Mouse (Mus musculus): ENCODE results near the gene Slc39a9. TPM values are rescaled to one million over a fixed set of nuclear protein-coding genes. Genes with fewer than 3 reads are reported as not detected.

The Slc39a9 gene
- polyA plus RNA-seq, 1 experiment from 2014 or later: 31.1 TPM

GRCm38 (mm10) chr12:80695004-80695403 lies 51.3 kb downstream of the Slc39a9 start:
- Histone ChIP-seq H3K4me1 (ENCODE audit: control insufficient read depth, insufficient read depth, low read length) (peaks cover 13% of the 10 kb centered on the region; the same call in 1 of the 2 replicates), H3K9me3 (ENCODE audit: control insufficient read depth, low read length) (no peaks in the 10 kb centered on the region), H3K4me3 (ENCODE audit: low read length) (no peak overlapping the region), H3K4me2 (replicated peaks; ENCODE audit: low read depth, low read length) (no peak overlapping the region), H3K9ac (ENCODE audit: low read depth, low read length) (no peak overlapping the region), H3K27ac (ENCODE audit: low read depth, low read length) (no peak overlapping the region), H3K27me3 (ENCODE audit: control insufficient read depth, insufficient read depth, low read length) (peaks cover 18% of the 10 kb centered on the region), H3K36me3 (ENCODE audit: control insufficient read depth, insufficient read depth, low read length) (no peaks in the 10 kb centered on the region)
- ATAC-seq (ENCODE audit: low FRiP score, low TSS enrichment): no peak
- WGBS: 39% methylated on average over 3 of the region's 3 CpGs

DNA sequence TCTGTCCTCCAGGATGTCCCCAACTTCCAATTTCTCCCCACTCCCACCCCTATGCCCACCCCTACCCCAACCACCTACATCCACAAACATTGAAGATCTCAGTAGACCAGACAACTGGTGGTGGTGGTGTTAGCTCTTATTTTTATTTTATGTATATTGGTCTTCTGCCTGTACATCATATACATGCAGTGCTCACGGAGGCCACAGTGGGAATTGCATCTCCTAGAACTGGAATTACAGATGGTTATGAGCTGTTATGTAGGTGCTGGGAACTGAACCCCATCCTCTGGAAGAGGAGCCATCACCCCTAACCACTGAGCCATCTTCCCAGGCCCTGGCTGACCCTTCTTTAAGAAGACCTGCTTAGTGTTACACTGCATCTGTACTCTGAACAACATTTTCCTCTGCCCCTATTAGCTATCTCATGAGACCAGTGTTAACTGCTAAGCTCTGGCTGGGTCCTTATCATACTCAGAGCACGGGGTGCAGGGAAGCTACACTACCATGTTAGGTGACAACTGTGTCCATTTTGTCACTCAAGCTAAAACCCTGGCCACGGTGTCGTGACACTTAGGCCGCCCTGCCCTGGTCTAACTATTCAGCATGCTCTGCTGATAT lies 55.0 kb downstream of the Slc39a9 start:
- H3K9me3 ChIP-seq (ENCODE audit: control insufficient read depth, low read length): no peaks in the 10 kb centered on the region
- no peaks in the 10 kb centered on the region for H3K36me3 ChIP-seq (ENCODE audit: control insufficient read depth, insufficient read depth, low read length)
- H3K4me3 ChIP-seq (ENCODE audit: low read length): no peak overlapping the region
- no peaks in the 10 kb centered on the region for H3K4me1 ChIP-seq (ENCODE audit: control insufficient read depth, insufficient read depth, low read length)
- H3K27ac ChIP-seq (ENCODE audit: low read depth, low read length): no peak overlapping the region
- no peak overlapping the region for H3K4me2 ChIP-seq (replicated peaks; ENCODE audit: low read depth, low read length)
- no peak overlapping the region for H3K9ac ChIP-seq (ENCODE audit: low read depth, low read length)
- 0 out of 2 replicates have a peak, but pooled peaks cover 2% of the 10 kb centered on the region for H3K27me3 ChIP-seq (ENCODE audit: control insufficient read depth, insufficient read depth, low read length)
- WGBS: 77% methylated on average over 5 of the region's 5 CpGs
- no peak for ATAC-seq (ENCODE audit: low FRiP score, low TSS enrichment)

- WGBS: 57% methylated on average over 2 of the region's 2 CpGs
- no peak overlapping the region for H3K4me3 ChIP-seq (ENCODE audit: low read length)
- H3K36me3 ChIP-seq (ENCODE audit: control insufficient read depth, insufficient read depth, low read length): no peaks in the 10 kb centered on the region
- no peak for ATAC-seq (ENCODE audit: low FRiP score, low TSS enrichment)
- H3K9me3 ChIP-seq (ENCODE audit: control insufficient read depth, low read length): no peaks in the 10 kb centered on the region
- no peak overlapping the region for H3K4me2 ChIP-seq (replicated peaks; ENCODE audit: low read depth, low read length)
- no peaks in the 10 kb centered on the region for H3K27me3 ChIP-seq (ENCODE audit: control insufficient read depth, insufficient read depth, low read length)
- no peak overlapping the region for H3K9ac ChIP-seq (ENCODE audit: low read depth, low read length)
- no peak overlapping the region for H3K27ac ChIP-seq (ENCODE audit: low read depth, low read length)
- H3K4me1 ChIP-seq (ENCODE audit: control insufficient read depth, insufficient read depth, low read length): no peaks in the 10 kb centered on the region
These were observed 55.5 kb downstream of the Slc39a9 start for GRCm38 (mm10) chr12:80699144-80699531.

DNA sequence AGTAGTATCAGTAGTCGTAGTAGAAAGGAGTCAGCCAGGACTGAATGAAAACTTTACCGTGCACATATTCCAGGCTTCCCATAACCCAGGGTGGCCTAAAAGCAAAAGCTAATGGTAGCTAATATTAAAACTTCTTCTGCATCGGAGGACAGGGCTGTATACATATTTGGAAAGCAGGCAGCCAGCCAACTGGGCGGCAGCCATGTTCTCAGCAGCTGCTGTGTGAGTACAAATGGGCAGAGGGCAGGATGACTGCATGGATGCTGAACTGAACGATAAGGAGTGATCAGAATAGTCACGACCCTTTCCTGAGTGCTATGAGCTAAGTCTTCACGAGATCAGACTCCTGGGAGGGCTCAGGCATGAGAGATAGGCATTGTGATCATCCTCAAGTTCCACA lies 57.6 kb downstream of the Slc39a9 start:
- Histone ChIP-seq H3K27me3 (ENCODE audit: control insufficient read depth, insufficient read depth, low read length) (no peaks in the 10 kb centered on the region), H3K4me2 (replicated peaks; ENCODE audit: low read depth, low read length) (no peak overlapping the region), H3K4me1 (ENCODE audit: control insufficient read depth, insufficient read depth, low read length) (peaks cover 4% of the 10 kb centered on the region; the same call in 1 of the 2 replicates), H3K4me3 (ENCODE audit: low read length) (no peak overlapping the region), H3K36me3 (ENCODE audit: control insufficient read depth, insufficient read depth, low read length) (no peaks in the 10 kb centered on the region), H3K9me3 (ENCODE audit: control insufficient read depth, low read length) (no peaks in the 10 kb centered on the region), H3K9ac (ENCODE audit: low read depth, low read length) (no peak overlapping the region), H3K27ac (ENCODE audit: low read depth, low read length) (no peak overlapping the region)
- no peak for ATAC-seq (ENCODE audit: low FRiP score, low TSS enrichment)
- 78% methylated on average over 7 of the region's 7 CpGs for WGBS

DNA sequence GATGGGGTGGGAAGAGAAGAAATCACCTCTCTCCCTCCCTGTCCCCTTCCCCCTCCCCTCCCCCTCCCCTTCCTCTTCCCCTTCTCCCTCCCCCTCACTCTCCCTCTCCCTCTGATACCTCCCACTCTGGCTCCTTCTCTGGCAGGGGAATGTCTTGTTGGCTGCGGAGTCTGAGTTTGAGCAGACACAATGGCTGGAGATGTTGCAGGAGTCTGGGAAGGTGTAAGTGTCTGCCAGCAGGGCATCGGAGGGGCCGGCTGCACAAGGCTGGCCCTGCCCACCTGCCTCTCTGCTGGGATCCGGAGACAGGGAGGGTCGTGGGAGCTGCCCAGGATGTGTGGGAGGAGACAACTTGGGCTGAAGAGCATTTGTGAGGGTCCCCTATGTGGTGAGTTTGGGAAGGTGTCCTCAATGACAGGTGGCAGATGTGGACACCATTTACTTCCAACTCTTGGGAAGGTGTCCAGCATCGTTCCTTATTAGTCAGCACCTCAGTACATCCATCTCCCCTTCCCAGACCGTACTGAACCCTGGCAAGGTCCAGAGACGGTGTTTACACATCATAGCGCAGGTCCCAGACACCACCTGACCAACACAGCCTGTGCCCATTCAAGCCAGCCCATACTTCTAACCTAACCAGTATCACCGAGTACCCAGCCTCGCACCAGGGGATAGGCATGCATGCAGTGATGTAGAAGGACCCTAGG lies 62.7 kb downstream of the Slc39a9 start:
- Histone ChIP-seq H3K9me3 (ENCODE audit: control insufficient read depth, low read length) (no peaks in the 10 kb centered on the region), H3K27ac (ENCODE audit: low read depth, low read length) (no peak overlapping the region), H3K4me2 (replicated peaks; ENCODE audit: low read depth, low read length) (no peak overlapping the region), H3K4me1 (ENCODE audit: control insufficient read depth, insufficient read depth, low read length) (peaks cover 9% of the 10 kb centered on the region; the same call in 1 of the 2 replicates), H3K4me3 (ENCODE audit: low read length) (no peak overlapping the region), H3K36me3 (ENCODE audit: control insufficient read depth, insufficient read depth, low read length) (no peaks in the 10 kb centered on the region), H3K27me3 (ENCODE audit: control insufficient read depth, insufficient read depth, low read length) (no peaks in the 10 kb centered on the region), H3K9ac (ENCODE audit: low read depth, low read length) (no peak overlapping the region)
- 55% methylated on average over 11 of the region's 11 CpGs for WGBS
- ATAC-seq (ENCODE audit: low FRiP score, low TSS enrichment): 0 out of 2 replicates have a peak, but pooled peaks have one; percentile 14

DNA sequence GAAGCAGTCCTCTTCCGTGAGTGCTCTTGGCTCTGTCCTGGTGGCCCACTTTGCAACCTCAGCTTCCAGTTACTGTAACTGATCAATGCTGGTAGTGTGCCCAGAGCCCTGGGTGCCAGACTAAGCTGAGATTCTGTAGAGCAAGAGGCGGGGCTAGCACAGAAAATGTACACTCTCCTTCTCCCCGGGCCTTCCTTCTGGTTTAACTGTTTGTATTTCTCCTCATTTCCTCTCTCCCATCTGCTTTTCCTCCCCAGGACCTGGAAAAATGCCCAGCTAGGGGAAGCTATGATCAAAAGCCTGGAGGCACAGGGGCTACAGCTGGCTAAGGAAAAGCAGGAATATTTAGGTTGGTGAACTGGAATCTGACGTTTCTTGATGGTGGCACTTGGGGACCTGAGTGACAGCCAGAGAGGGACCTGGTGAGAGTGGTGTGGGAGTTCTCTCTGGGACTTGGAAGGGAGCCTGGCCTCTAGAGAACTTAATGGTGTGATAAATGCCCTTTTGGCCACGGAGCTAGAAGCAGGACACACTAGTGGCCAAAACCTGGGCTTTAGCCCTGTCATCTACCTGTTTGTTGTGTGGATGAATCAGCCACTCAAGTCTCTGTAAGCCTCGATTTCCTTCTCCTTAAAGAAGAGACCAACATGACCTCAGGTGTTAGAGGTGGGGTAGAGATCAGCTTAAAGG lies 63.4 kb downstream of the Slc39a9 start:
- Histone ChIP-seq H3K9me3 (ENCODE audit: control insufficient read depth, low read length) (no peaks in the 10 kb centered on the region), H3K4me2 (replicated peaks; ENCODE audit: low read depth, low read length) (no peak overlapping the region), H3K4me1 (ENCODE audit: control insufficient read depth, insufficient read depth, low read length) (peaks cover 9% of the 10 kb centered on the region; the same call in 1 of the 2 replicates), H3K27me3 (ENCODE audit: control insufficient read depth, insufficient read depth, low read length) (no peaks in the 10 kb centered on the region), H3K36me3 (ENCODE audit: control insufficient read depth, insufficient read depth, low read length) (no peaks in the 10 kb centered on the region), H3K27ac (ENCODE audit: low read depth, low read length) (no peak overlapping the region), H3K9ac (ENCODE audit: low read depth, low read length) (no peak overlapping the region), H3K4me3 (ENCODE audit: low read length) (no peak overlapping the region)
- WGBS: 43% methylated on average over 6 of the region's 6 CpGs
- ATAC-seq (ENCODE audit: low FRiP score, low TSS enrichment): no peak

DNA sequence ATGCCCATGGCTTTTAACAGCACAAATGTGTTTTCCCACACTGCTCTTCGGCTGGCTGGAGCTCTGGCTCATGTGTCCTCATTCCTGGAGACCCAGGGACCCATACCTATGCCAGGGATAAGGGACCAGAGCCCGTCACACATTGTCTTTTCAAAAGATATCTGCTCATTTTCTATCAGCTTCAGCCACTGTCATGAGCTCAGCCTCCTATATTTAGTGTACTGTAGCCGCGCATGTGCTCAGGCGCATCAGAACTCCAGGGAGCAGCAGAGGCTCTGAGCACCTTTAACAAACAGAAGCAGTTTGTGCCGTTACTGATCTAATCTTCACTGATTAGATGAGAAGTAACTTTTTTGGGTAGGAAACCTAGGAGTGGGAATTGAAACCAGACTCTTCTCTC lies 72.2 kb downstream of the Slc39a9 start:
- H3K9ac ChIP-seq (ENCODE audit: low read depth, low read length): no peak overlapping the region
- H3K27me3 ChIP-seq (ENCODE audit: control insufficient read depth, insufficient read depth, low read length): no peaks in the 10 kb centered on the region
- 71% methylated on average over 6 of the region's 6 CpGs for WGBS
- ATAC-seq (ENCODE audit: low FRiP score, low TSS enrichment): no peak
- no peak overlapping the region for H3K4me3 ChIP-seq (ENCODE audit: low read length)
- H3K4me2 ChIP-seq (replicated peaks; ENCODE audit: low read depth, low read length): no peak overlapping the region
- no peaks in the 10 kb centered on the region for H3K9me3 ChIP-seq (ENCODE audit: control insufficient read depth, low read length)
- no peaks in the 10 kb centered on the region for H3K36me3 ChIP-seq (ENCODE audit: control insufficient read depth, insufficient read depth, low read length)
- 0 out of 2 replicates have a peak, but pooled peaks cover 3% of the 10 kb centered on the region for H3K4me1 ChIP-seq (ENCODE audit: control insufficient read depth, insufficient read depth, low read length)
- no peak overlapping the region for H3K27ac ChIP-seq (ENCODE audit: low read depth, low read length)

DNA sequence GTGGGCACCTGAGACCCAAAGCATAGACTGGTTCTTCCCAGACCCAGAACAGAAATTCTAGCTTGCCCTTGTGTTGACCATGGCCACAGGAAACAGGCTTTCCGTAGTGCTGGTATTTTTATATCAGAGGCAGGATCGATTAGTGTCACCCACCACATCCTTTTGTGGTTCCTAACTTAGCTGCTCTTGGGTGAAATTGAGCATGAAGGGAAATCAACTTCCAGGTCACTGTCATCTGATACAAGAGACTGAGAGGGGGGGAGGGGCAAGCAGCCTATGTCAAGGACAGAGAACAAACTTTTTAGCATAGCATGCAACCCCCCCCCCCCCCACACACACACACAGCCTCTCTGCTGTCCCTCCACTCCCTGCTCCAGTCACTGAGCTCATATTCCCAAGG lies 75.5 kb downstream of the Slc39a9 start:
- no peak overlapping the region for H3K4me2 ChIP-seq (replicated peaks; ENCODE audit: low read depth, low read length)
- no peaks in the 10 kb centered on the region for H3K9me3 ChIP-seq (ENCODE audit: control insufficient read depth, low read length)
- H3K27ac ChIP-seq (ENCODE audit: low read depth, low read length): no peak overlapping the region
- no peak for ATAC-seq (ENCODE audit: low FRiP score, low TSS enrichment)
- H3K27me3 ChIP-seq (ENCODE audit: control insufficient read depth, insufficient read depth, low read length): no peaks in the 10 kb centered on the region
- H3K4me1 ChIP-seq (ENCODE audit: control insufficient read depth, insufficient read depth, low read length): 0 out of 2 replicates have a peak, but pooled peaks cover 3% of the 10 kb centered on the region
- WGBS: 40% methylated on average over 2 of the region's 2 CpGs
- H3K9ac ChIP-seq (ENCODE audit: low read depth, low read length): no peak overlapping the region
- no peaks in the 10 kb centered on the region for H3K36me3 ChIP-seq (ENCODE audit: control insufficient read depth, insufficient read depth, low read length)
- H3K4me3 ChIP-seq (ENCODE audit: low read length): no peak overlapping the region

DNA sequence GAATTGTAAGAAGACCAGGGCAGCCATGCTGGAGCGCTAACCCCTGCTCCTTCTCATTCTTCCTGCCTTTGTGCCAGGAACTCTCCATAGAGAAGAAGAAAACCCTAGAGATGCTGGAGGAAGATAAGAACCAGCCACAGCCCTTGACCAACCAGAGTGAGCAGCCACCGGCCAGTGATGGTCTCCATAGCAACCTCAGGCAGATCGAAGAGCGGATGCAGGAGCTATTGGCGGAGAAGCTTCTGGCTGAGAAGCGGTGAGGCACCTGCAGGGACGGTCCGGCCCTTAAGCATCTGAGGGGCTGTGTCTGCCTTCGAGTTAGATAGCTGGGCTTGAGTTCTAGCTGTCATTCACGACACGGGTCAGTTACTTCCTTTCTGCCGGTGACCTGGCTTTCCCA lies 76.8 kb downstream of the Slc39a9 start:
- H3K9me3 ChIP-seq (ENCODE audit: control insufficient read depth, low read length): no peaks in the 10 kb centered on the region
- no peaks in the 10 kb centered on the region for H3K36me3 ChIP-seq (ENCODE audit: control insufficient read depth, insufficient read depth, low read length)
- H3K4me3 ChIP-seq (ENCODE audit: low read length): no peak overlapping the region
- H3K9ac ChIP-seq (ENCODE audit: low read depth, low read length): no peak overlapping the region
- 75% methylated on average over 12 of the region's 12 CpGs for WGBS
- no peak overlapping the region for H3K4me2 ChIP-seq (replicated peaks; ENCODE audit: low read depth, low read length)
- H3K4me1 ChIP-seq (ENCODE audit: control insufficient read depth, insufficient read depth, low read length): 0 out of 2 replicates have a peak, but pooled peaks cover 3% of the 10 kb centered on the region
- no peak for ATAC-seq (ENCODE audit: low FRiP score, low TSS enrichment)
- no peak overlapping the region for H3K27ac ChIP-seq (ENCODE audit: low read depth, low read length)
- H3K27me3 ChIP-seq (ENCODE audit: control insufficient read depth, insufficient read depth, low read length): no peaks in the 10 kb centered on the region
